Mouse (Mus musculus) ovary, postnatal 14 days (tissue): ENCODE data around the gene Adprm.

Experiments used
- DNase-seq: peaks from one replicate; pipeline ENCODE4 v3.0.0; 2022; ENCODE audit warnings: low spot score

Adprm gene

DNA sequence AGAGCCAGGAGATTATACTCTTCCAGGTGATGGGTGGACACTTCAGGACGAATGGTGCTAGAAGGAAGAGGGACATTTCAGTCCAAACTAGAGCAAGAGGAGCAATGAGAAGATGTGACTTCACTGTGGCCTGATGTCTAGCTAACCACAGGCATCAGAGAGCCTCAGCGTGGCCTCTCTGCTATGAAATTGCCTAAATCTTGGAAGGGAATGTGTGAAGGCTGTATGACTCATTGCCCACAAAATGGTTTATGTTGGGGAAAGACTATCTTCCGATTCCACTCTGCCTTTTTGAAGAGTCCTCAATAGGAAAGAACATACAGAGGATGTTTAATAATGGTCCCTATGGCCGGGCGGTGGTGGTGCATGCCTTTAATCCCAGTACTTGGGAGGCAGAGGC is 24.4 kb upstream of the Adprm start:
- no peak for DNase-seq

DNA sequence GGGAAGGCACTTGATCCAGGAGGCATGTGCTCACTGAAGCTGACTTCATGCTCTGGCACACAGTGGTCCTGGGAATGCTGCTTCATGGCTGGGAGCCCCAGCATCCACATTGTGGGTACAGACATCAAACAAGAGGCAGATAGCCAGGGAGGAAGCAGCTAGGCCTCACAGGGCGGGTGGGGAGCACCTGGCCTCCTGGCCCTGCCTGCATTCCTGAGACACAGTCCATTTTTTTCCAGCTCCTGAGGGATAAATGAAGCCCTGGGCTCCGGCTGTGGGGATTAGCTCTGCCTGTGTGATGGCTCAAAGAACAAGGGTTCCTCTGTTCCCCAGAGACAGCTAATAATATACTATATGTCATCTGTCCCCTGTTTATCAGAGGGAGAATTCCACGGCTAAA is 22.6 kb upstream of the Adprm start:
- no peak for DNase-seq

DNA sequence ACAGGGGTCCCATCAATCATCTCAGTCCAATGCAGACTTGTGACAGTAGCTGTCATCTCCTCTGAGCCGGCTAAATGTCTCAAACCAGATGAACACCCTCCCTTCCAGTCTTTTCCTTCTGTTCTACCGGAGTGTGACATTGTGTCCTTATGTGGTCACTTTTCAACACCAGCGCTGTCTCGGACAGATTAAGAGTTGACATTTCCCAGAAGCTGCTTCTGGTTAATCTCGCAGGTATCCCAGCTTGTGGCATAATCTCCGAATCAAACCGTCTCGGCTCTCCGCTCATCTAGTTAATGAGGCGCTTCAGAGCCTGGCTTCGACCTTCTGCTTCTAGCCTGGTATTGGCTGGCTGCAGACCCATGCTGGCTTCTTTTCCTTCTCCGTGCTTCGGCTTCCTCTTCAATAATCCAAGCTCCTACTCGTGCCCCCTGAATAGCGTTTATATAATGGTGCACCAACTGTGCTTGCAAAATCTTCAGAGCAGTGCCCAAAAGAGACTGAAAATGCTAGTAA is 20.3 kb upstream of the Adprm start:
- DNase-seq: no peak

- DNase-seq: no peak
Observed at GRCm38 (mm10) chr11:67067741-67068140, 15.3 kb upstream of the Adprm start.

DNA sequence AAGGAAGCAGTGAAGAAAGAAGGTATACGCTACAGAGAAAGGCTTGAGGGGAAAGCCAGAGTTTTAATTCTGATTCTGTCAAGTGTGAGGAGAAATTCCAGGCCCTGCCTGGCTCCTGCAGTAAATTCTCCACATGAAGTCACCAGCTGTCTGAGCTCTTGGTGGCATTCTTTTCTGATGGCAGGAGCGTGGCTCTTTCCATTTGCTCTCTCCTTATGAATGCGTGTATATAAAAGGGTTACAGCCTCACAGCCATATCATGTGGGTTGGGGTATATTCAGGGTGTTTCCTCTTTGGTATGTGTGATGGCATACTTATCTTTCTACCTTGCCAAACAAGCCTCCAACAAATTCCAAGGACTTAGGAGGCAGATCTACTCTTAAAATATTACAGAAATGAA is 10.3 kb upstream of the Adprm start:
- DNase-seq: no peak

- no peak for DNase-seq
Observed at GRCm38 (mm10) chr11:67061311-67061710, 8.9 kb upstream of the Adprm start.

- DNase-seq: no peak
Observed at GRCm38 (mm10) chr11:67054754-67055365, 2.5 kb upstream of the Adprm start.

DNA sequence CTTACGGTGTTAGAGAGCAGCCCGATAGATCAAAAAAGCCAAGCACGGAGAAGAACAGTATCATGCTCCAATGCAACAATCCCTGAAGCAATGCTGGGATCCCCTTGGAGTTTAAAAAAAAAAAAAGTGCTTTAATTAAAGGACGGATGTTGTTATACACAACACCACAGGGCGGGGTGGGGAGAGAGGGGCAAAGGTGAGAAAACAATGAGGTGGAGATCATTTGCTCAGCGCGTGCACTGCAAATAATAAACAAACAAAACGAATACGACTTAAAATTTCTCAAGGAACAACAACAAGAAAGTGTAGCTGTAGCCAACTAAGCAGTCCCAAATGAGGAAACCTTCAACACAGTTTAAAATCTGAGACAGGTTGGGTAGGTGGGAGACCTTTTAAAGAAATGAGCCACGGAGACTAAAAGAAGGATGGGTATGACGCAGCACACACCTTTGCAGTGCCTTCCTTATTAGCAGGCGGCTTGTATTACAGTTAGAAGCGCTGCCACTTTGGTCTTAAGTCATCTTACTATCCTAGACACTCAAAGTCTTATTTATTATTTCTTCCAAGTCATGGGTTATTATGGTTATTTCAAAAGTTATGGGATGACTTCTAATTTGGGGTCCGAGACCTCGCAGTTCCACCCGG is 596 bp downstream of the Adprm start:
- DNase-seq: no peak

GRCm38 (mm10) chr11:67049256-67049655 is 3.1 kb downstream of the Adprm start:
- DNase-seq: no peak

GRCm38 (mm10) chr11:67048496-67048895 is 3.9 kb downstream of the Adprm start:
- no peak for DNase-seq

GRCm38 (mm10) chr11:67047199-67047598 is 5.2 kb downstream of the Adprm start:
- DNase-seq: no peak

- DNase-seq: no peak
Observed at GRCm38 (mm10) chr11:67044959-67045358, 7.4 kb downstream of the Adprm start.

DNA sequence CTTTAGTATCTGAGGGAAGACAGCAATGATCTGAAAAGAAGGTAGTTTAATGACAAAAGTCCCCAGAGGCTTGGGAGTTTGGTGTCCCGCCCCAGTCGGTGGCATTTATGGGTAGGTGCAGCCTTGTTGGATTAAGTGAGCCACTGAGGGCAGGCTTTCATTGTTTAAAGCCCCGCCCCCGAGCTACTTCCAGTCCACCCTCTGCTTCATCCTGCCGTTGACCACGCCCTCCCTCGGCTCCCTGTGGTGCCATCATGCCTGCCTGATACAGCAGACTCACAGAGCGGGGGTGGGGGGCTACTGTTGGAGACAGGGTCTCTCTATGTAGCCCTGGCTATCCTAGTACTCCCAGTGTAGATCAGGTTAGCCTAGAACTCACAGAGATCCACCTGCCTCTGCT is 9.4 kb downstream of the Adprm start:
- DNase-seq: no peak

DNA sequence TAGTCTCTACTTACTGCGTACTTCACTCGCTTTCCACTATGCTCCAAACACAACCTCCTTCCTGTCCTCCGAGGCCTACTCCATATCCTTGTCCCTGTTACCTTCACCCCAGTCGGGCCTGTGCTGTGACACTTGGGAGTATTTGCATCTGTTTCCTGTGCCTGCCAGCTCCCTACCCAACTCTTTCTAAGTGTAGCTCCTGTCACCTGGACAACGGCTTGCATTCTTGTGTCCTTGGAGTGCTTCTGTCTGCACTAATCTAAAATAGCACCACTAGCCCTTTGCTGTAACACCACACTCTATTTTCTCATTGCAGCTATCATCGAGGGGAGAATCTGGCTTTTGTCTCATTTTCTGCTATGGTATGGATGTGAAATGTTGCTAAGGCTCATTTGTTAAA is 11.9 kb downstream of the Adprm start:
- no peak for DNase-seq

DNA sequence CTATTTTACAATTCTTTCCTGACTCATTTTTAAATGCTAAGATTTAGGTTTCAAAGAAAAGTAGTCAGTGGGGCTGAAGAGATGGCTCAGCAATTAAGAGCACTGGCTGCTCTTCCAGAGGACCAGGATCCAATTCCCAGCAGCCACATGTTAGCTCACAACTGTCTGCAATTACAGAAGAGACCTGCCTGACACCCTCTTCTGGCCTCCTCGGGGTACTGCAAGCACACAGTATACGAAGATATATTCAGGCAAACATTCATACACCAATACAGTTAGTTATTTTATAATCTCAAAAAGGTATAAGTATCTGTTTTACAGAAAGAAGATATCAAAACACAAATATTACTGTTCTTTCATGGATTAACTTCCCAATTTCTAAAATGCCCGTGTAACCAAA is 12.6 kb downstream of the Adprm start:
- no peak for DNase-seq

GRCm38 (mm10) chr11:67036892-67037291 is 15.5 kb downstream of the Adprm start:
- DNase-seq: no peak

DNA sequence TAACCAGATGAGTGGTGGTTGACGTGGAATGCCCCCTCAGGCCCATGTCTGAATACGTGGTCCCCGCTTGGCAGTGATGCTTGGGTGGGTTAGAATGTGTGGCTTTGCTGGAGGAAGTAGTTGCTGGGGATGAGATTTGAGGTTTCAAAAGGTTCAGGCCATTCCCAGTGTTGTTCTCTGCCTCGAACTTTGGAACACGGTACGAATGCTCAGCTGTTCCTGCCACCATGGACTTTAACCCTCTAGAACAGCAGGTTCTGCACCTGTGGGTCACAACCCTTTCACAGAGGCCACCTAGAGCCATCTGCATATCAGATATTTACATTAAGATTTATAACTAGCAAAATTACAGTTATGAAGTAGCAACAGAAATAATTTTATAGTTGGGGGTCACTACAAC is 16.2 kb downstream of the Adprm start:
- DNase-seq: no peak

- no peak for DNase-seq
Observed at GRCm38 (mm10) chr11:67034775-67035485, 17.5 kb downstream of the Adprm start.

DNA sequence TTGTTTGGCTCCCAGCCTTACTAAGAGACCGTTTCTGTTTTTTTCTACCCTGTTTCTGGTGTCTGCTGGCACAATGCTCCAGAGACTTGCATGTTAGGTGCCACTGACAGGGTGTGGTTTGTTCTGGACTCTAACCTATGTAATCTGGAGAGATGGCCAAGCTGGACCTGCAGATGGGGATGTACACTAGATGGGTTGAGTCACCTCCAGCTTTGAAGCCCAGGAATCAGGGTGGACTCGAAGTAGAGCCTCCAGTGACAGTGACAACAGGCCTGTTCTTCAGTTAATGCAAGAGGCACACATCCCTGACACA is 20.8 kb downstream of the Adprm start:
- DNase-seq: no peak

DNA sequence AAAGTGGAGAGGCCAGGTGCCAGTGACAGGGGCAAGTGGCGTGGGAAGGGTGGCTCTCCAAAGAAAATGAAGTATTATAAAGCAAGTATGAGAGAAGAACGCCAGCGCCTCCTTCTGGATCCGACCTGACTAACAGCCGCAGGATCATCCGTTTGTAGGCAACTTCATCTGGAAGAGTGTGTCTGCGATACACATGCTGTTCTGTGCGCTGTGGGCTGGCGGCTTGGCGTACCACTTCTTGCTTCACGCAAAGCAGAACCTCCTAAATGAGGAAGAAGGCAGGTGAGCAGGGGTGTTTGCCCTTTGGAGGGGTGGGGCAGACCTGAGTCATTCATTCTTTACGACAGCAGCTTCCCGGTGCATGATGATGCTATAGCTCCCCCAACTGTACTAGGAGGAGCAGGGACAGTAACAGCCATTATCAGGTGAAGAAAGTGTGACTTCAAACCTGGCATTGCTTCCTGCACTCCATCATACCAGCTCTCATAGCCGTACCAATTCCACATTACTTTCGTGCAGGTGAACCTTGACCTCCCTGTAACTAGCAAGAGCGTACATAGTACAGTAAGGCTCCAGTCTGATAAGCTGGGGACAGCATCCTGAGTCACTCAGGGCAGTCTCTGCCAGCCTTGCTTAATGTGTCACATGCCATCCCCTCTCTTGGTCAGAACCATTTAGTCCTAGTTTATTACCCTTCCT is 21.3 kb downstream of the Adprm start:
- DNase-seq: no peak

GRCm38 (mm10) chr11:67024867-67025477 is 27.4 kb downstream of the Adprm start, which contains the start of gene Tmem220:
Gene Tmem220 (plus strand): TSS chr11:67025154.
- DNase-seq: peak; percentile 89

DNA sequence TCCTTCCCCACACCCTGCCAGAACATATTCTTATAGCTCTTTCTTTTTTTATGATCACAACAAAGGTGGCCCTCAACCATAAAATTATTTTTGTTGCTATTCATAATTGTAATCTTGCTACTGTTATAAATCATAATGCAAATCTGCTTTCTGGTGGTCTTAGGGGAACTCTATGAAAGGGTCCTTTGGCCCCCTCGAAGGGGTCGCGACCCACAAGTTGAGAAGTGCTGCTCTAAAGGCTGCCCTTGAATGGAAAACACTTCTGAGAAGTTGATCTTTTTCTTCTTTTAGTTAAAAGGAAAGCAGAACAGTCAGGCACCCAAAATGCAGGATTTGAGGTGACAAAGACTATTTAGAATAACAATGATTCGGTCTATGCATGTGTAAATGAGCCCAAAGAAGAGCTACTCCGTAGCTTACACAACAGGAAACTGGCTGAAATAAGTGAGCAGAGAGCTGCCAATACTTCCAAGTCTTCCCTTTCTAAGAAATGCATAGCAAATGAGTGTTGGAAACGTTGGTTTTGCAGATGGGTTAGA is 28.5 kb downstream of the Adprm start:
- DNase-seq: no peak
